Mouse (Mus musculus): Measurements from ENCODE around the gene Zbtb1.
"Not testable (repeated sequence)": the region's sequence is repeated elsewhere in the genome, so short reads cannot be mapped to it uniquely, and the experiment has no call there.

Gene Zbtb1

DNA sequence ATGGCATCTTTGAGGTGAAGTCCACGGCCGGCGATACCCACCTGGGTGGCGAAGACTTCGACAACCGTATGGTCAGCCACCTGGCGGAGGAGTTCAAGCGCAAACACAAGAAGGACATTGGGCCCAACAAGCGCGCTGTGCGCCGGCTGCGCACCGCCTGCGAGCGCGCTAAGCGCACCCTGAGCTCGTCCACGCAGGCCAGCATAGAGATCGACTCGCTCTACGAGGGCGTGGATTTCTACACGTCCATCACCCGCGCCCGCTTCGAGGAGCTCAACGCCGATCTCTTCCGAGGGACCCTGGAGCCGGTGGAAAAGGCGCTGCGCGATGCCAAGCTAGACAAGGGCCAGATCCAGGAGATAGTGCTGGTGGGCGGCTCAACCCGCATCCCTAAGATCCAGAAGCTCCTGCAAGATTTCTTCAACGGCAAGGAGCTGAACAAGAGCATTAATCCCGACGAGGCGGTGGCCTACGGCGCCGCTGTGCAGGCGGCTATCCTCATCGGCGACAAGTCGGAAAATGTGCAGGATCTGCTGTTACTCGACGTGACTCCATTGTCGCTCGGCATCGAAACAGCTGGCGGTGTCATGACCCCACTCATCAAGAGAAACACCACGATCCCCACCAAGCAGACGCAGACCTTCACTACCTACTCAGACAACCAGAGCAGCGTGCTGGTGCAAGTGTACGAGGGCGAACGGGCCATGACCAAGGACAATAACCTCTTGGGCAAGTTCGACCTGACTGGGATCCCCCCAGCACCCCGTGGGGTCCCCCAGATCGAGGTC is 35.3 kb downstream of the Zbtb1 start:
- peak; percentile 63 for DNase-seq

DNA sequence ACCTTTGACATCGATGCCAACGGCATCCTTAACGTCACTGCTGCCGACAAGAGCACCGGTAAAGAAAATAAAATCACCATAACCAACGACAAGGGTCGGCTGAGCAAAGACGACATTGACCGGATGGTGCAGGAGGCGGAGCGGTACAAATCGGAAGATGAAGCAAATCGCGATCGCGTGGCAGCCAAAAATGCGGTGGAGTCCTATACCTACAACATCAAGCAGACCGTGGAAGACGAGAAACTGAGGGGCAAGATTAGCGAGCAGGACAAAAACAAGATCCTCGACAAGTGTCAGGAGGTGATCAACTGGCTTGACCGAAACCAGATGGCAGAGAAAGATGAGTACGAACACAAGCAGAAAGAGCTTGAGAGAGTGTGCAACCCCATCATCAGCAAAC is 35.9 kb downstream of the Zbtb1 start:
- DNase-seq: no peak

DNA sequence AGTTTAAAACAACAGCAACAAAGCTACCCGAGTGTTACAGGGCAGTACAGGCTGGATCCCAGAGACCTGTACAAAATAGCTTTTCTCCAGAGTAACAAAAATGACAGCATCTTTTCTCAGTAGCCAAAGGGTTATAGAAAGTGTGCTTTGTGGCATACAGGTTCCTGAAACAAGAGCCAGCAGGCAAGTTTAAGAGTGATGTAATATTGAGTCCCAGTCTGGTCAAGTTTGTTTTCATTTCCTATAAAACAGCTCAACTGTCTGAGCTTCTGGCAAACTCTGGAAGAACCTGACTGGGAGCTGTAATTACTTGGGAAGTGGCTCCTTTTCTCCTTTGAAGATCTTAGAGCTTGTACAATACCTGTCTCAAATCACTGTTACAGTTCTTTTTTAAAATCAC is 37.1 kb downstream of the Zbtb1 start:
- no peak for DNase-seq

DNA sequence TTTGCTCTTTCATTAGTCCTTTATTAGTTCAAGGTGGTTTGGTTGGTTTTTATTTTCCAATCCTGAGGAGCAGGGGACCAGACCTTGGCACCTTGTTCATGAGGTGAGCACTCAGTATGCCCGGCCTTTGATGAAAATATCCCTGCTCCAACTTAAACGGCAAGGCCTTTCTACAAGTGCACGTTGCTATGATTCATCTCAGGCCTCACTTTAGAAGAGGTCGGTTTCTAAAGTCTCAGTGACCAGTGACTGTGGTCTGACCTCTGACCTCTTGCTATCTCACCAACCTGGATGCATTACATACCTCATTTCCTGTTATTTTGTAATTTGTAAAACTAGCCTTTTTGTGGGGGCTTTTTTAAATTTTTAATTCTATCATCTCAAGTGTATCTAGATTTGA is 39.1 kb downstream of the Zbtb1 start:
- no peak for DNase-seq

DNA sequence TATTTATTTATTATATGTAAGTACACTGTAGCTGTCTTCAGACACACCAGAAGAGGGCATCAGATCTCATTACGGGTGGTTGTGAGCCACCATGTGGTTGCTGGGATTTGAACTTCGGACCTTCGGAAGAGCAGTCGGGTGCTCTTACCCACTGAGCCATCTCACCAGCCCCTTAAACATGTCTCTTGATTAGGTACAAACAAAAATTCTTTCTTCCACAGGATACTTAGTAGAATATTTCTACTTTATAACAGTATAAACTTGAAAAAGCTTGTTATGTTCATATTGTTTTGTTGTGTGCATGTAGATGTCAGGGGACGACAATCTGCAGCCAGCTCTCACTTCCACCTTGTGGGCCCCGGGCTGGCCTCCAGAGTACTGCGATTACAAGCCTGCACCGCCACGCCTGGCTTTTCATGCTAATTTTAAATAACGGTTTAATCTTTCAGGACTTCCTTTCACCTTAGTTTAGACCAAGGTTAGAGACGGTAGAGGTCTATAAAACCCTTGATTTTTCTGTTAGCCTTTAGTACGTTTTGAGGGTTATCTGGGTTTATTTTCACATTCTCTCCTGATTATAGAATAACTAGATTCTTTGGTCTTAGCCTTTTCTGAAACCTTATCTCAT is 45.4 kb downstream of the Zbtb1 start:
- DNase-seq: no peak

DNA sequence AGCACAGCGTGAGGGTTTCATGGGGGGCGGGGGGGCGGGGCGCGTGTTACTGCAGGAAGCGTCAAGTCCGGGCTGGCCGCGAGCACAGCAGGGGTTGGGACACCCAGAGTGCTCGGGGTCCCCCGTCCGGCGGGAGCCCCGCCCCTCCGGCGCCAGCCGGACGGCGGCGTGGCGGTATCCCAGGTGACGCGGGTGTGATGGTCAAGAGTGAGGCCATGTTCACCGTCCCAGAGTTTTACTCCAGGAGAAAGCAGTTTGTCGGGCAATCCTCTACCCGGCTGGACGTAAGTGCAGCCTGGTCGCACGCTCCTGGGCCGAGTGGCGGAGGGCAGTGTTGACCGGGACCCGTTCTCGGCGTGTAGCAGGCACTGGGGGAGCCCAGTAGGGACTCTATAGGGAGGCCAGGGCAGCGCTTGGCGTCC is 47.4 kb downstream of the Zbtb1 start, which contains the start of gene Ppp1r36:
Gene Ppp1r36 (plus strand): TSS at position 106 of the 422 bp plus-strand sequence.
- DNase-seq: no peak

DNA sequence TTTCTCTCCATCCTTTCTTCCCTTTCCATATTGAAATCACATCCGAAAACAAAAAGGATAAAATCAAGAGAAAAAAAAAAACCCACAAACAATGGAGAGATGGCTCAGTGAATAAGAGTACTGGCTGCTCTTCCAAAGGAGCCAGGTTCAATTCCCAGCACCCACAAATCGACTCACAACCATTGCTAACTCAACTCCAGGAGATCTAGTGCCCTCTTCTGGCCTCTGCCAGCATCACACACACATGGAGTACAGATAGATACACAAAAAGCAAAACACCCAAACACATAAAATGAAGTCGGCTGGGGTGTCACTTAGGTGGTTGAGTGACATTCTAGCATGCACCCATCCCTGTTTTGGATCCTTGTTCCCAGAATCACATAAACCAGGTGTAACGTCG is 48.3 kb downstream of the Zbtb1 start:
- DNase-seq: no peak

DNA sequence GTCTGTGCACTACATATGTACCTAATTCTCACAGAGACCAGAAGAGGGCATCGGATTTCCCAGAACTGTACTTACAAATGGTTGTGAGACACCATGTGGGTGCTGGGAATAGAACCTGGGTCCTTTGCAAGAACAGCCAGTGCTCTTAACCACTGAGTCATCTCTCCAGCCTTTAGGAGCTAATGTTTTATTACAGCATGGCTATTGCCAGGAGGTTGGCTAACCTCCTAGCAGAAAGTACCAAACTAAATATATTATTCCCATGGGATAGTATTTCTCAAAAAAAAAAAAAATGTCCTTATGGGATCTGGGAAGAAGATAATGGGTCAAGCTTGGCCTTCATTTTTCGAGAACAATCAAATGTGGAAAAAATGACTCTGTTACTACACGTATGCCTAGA is 55.2 kb downstream of the Zbtb1 start:
- no peak for DNase-seq

DNA sequence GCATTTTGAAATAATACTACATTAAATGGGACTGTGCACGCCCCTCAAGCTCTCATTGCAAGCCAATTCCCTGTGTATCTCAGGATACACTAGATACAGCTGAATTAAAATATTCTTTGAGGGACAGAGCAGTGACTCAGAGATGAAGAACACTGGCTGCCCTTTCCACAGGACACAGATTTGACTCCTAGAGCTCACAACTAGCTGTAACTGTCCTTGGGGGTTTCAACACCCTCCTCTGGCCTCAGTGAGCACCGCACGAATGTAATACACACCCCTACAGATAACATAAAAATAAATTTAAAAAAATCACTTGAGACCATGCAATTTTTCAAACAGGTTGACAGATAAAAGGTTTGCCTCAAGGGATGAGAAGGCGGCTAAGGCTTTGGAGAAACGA is 57.5 kb downstream of the Zbtb1 start:
- DNase-seq: no peak

DNA sequence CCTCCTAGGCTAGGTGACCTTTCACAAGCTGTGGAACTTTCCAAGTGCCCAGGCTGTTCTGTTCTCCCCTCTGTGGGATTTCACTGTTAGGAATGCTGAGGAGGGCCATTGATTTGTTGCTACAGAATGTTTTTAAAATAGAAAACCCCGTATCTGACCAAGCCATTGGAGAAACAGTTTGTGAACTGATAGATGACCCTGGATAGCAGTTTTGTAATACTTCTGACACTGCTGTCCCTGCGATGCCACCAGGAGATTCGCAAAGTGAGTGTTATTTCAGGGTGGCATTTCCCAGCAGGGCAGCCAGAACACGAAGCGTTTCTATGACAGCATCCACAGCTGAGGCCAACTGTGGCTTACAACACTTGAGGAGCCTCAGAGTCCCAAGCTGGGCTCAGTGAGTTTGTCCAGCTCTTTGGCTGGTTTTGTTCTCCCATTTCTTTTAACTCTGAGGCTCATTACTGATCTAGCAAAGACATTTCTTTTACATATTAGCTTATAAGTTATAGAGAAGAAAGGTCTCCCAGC is 60.9 kb downstream of the Zbtb1 start:
- no peak for DNase-seq

DNA sequence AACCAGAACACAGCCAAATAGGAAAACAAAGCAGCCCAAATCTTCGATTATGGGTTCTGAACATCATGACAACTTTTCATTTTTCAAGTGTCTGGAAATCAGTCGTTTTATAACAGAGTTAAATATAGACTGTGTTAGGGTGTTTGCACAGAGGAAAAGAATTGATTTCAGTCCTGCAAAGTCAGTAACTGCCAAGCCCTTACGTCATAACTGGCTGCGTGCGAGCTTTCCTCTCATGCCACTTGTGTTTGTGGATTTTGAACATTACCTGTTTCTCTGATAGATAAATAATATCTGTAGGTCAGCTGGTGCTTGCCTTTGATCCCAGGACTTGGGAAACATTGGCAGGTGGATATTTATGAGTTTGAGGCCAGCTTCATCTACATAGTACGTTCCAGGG is 61.4 kb downstream of the Zbtb1 start:
- no peak for DNase-seq

DNA sequence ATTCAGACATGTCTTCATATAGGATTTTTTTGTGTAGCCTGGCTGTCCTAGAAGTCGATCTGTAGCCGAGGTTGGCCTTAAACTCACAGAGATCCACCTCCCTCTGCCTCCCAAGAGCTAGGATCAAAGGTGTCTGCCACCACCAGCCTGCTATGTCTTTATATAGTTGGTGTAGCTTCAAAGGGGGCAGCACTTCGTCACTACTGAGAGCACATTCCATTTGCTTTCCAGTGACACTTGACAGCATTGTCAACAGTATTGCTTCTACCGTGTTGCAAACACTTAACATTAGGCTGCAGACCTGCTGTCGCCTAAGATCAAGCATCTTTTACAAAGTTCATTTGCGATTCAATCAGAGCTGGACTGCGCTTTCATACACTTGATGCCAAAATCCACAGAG is 64.0 kb downstream of the Zbtb1 start:
- no peak for DNase-seq

DNA sequence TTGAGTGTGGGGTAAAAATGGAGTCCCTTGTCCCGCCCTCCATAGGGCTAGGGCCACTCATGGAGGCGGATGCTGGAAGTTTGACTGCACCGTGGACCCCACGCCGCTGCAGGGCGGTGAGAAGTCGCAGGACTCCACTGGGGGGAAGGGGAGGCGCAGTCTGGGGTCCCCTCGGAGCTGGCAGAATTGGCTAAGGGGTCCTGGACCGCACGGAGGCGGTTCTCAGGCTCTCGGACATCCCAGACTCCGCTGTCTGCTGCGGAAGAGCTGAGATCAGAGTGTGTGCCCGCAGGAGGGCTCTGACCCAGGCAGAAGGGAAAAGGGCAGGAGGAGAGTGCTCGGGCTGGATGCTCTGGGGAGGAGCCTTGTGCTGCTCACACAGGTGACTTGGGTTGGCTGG is 65.0 kb downstream of the Zbtb1 start:
- no peak for DNase-seq

DNA sequence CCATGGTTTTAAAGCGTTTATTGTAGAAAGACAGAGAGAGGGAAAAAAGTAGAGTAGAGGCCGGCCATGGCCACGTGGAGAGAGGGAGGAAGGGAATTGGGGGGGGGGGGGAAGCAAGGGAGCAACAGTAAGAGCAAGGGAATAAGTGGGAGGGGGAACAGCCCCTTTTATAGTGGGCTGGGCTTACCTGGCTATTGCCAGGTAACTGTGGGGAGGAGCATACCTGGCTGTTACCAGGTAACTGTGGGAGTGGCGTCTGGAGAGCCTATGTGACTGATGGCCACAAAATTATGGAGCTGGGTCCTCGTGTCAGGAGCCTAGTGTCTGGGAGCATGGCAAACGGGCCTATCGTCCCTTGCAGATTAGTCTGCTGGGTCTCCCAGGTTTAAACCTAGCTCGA is 65.5 kb downstream of the Zbtb1 start:
- DNase-seq: no peak

DNA sequence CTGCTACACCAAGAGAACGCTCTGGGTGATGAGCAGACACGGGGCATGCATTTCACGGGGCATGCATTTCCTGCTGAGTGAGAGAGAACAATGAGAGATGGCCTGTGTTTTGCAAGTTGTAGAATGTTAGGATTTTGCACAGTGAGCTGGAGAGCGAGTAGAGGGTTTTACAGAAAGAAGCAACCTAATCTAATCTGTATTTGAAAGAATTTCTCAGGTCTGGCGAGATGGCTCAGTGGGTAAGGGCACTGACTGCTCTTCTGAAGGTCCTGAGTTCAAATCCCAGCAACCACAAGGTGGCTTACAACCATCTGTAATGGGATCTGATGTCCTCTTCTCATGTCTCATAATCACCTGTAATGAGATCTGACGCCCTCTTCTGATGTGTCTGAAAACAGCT is 73.4 kb downstream of the Zbtb1 start:
- not testable (repeated sequence) for DNase-seq

DNA sequence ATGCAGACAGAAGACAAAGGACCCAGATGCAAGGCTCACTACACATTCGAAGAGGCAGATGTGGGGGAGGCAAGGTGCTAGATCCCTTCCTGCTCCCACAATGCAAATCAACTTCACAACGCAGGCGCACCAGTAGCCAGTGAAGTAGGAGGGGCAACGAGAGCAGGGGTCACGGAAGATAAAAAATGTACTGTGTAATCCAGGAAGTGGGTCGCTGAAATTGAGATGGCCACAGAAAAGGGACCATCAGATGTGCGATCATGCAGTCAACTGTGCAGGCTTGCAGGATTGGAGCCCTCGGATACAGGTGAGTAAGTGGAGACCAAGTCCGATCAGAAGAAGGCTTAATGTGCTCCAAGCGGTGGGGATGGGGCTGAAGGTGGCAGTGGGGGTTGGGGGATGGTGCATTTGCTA is 74.3 kb downstream of the Zbtb1 start:
- DNase-seq: no peak

DNA sequence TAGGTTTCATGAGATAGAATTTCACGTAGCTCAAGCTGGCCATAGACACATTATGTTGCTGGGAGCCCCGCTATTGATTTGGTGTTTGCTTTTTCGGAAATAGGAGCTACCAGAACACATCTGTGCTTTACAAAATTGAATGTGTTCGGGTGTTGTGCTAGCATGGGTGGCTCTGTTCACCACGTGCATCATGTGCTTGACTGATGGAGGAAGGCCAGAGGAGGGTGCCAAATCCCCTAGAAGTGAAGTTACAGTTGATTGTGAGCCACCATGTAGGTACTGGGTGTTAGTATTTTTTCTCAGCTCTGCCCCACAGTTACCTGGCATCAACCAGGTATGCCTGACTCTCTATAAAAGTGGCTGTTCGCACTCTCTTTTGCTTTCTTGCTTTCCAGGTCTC is 74.8 kb downstream of the Zbtb1 start:
- DNase-seq: no peak

DNA sequence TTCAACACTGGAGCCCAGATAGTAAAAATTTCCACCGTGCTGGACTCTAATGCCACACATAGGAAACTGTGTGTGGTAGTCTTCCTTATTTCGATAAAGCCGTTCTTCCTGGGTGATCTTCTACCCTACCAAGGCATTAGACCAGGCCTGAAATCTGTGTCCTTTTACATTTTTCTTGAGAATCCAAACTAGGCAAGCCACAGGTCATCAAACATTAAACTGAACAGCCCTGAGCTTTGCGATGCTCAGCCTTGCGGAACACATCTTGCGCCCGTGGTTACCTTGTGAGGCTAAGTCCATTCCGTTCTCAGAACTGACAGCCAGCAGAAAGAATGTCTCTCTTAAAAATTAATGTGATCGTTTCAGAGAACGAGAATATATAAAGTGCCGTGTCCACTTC is 76.1 kb downstream of the Zbtb1 start:
- DNase-seq: no peak

Measured in cerebellum, adult 9-11 months (tissue).